Mouse (Mus musculus): ENCODE data around the gene Spef2. TPM values are rescaled to one million over a fixed set of nuclear protein-coding genes. Genes with fewer than 3 reads are reported as not detected.
"Not testable (repeated sequence)": the region's sequence is repeated elsewhere in the genome, so short reads cannot be mapped to it uniquely, and the experiment has no call there.

Gene Spef2
- polyA plus RNA-seq, 1 experiment from 2014 or later = 4.3 TPM

GRCm38 (mm10) chr15:9580470-9581280 is 168.0 kb downstream of the Spef2 start:
- Histone ChIP-seq H3K9ac (no peak overlapping the region), H3K27me3 (no peaks in the 10 kb centered on the region), H3K4me1 (no peaks in the 10 kb centered on the region), H3K27ac (replicated peaks) (no peak overlapping the region), H3K4me2 (replicated peaks) (no peak overlapping the region), H3K36me3 (no peaks in the 10 kb centered on the region), H3K9me3 (replicated peaks) (no peaks in the 10 kb centered on the region), H3K4me3 (replicated peaks) (no peak overlapping the region)
- no peak for ATAC-seq (ENCODE audit: insufficient number of reproducible peaks, low FRiP score, low TSS enrichment, low read depth)
- 63% methylated on average over 11 of the region's 11 CpGs for WGBS

- H3K4me3 ChIP-seq (replicated peaks) = no peak overlapping the region
- no peaks in the 10 kb centered on the region for H3K27me3 ChIP-seq
- H3K27ac ChIP-seq (replicated peaks) = no peak overlapping the region
- no peaks in the 10 kb centered on the region for H3K36me3 ChIP-seq
- no peak for ATAC-seq (ENCODE audit: insufficient number of reproducible peaks, low FRiP score, low TSS enrichment, low read depth)
- H3K4me2 ChIP-seq (replicated peaks) = no peak overlapping the region
- no peaks in the 10 kb centered on the region for H3K4me1 ChIP-seq
- H3K9me3 ChIP-seq (replicated peaks) = no peaks in the 10 kb centered on the region
- H3K9ac ChIP-seq = no peak overlapping the region
- 72% methylated on average over 4 of the region's 4 CpGs for WGBS
Observed at GRCm38 (mm10) chr15:9577303-9577702, 171.4 kb downstream of the Spef2 start.

- Histone ChIP-seq H3K36me3 (no peaks in the 10 kb centered on the region), H3K4me1 (no peaks in the 10 kb centered on the region), H3K9me3 (replicated peaks) (no peaks in the 10 kb centered on the region), H3K27ac (replicated peaks) (no peak overlapping the region), H3K4me3 (replicated peaks) (no peak overlapping the region), H3K4me2 (replicated peaks) (no peak overlapping the region), H3K27me3 (no peaks in the 10 kb centered on the region), H3K9ac (no peak overlapping the region)
- no peak for ATAC-seq (ENCODE audit: insufficient number of reproducible peaks, low FRiP score, low TSS enrichment, low read depth)
- WGBS = 80% methylated on average over 5 of the region's 5 CpGs
Observed at GRCm38 (mm10) chr15:9574796-9575195, 173.9 kb downstream of the Spef2 start.

- no peaks in the 10 kb centered on the region for H3K36me3 ChIP-seq
- H3K9me3 ChIP-seq (replicated peaks) = no peaks in the 10 kb centered on the region
- H3K4me2 ChIP-seq (replicated peaks) = no peak overlapping the region
- H3K4me3 ChIP-seq (replicated peaks) = no peak overlapping the region
- H3K27me3 ChIP-seq = no peaks in the 10 kb centered on the region
- no peaks in the 10 kb centered on the region for H3K4me1 ChIP-seq
- 80% methylated on average over 4 of the region's 4 CpGs for WGBS
- no peak overlapping the region for H3K27ac ChIP-seq (replicated peaks)
- no peak overlapping the region for H3K9ac ChIP-seq
- no peak for ATAC-seq (ENCODE audit: insufficient number of reproducible peaks, low FRiP score, low TSS enrichment, low read depth)
Observed at GRCm38 (mm10) chr15:9573361-9573760, 175.3 kb downstream of the Spef2 start.

- H3K4me1 ChIP-seq = no peaks in the 10 kb centered on the region
- ATAC-seq (ENCODE audit: insufficient number of reproducible peaks, low FRiP score, low TSS enrichment, low read depth) = no peak
- WGBS = 80% methylated on average over 7 of the region's 7 CpGs
Observed at GRCm38 (mm10) chr15:9572664-9573063, 176.0 kb downstream of the Spef2 start.

GRCm38 (mm10) chr15:9571896-9572295 is 176.8 kb downstream of the Spef2 start:
- Histone ChIP-seq H3K4me3 (replicated peaks) (no peak overlapping the region), H3K9ac (no peak overlapping the region), H3K4me1 (no peaks in the 10 kb centered on the region), H3K27me3 (no peaks in the 10 kb centered on the region), H3K9me3 (replicated peaks) (no peaks in the 10 kb centered on the region), H3K36me3 (no peaks in the 10 kb centered on the region), H3K27ac (replicated peaks) (no peak overlapping the region), H3K4me2 (replicated peaks) (no peak overlapping the region)
- 81% methylated on average over 2 of the region's 2 CpGs for WGBS
- ATAC-seq (ENCODE audit: insufficient number of reproducible peaks, low FRiP score, low TSS enrichment, low read depth) = no peak

More at GRCm38 (mm10) chr15:9572664-9573063, 176.0 kb downstream of the Spef2 start:
- no peaks in the 10 kb centered on the region for H3K9me3 ChIP-seq (replicated peaks)
- no peaks in the 10 kb centered on the region for H3K27me3 ChIP-seq
- no peaks in the 10 kb centered on the region for H3K36me3 ChIP-seq
- H3K27ac ChIP-seq (replicated peaks) = no peak overlapping the region
- no peak overlapping the region for H3K9ac ChIP-seq
- no peak overlapping the region for H3K4me2 ChIP-seq (replicated peaks)
- H3K4me3 ChIP-seq (replicated peaks) = no peak overlapping the region

GRCm38 (mm10) chr15:9567316-9567715 is 181.4 kb downstream of the Spef2 start:
- 83% methylated on average over 4 of the region's 4 CpGs for WGBS
- Histone ChIP-seq H3K27ac (replicated peaks) (no peak overlapping the region), H3K9me3 (replicated peaks) (no peaks in the 10 kb centered on the region), H3K4me1 (no peaks in the 10 kb centered on the region), H3K4me2 (replicated peaks) (no peak overlapping the region), H3K27me3 (no peaks in the 10 kb centered on the region), H3K36me3 (no peaks in the 10 kb centered on the region), H3K4me3 (replicated peaks) (no peak overlapping the region), H3K9ac (no peak overlapping the region)
- ATAC-seq (ENCODE audit: insufficient number of reproducible peaks, low FRiP score, low TSS enrichment, low read depth) = no peak

GRCm38 (mm10) chr15:9565396-9565795 is 183.3 kb downstream of the Spef2 start:
- ATAC-seq (ENCODE audit: insufficient number of reproducible peaks, low FRiP score, low TSS enrichment, low read depth) = no peak
- WGBS = 69% methylated on average over 6 of the region's 6 CpGs
- Histone ChIP-seq H3K4me2 (replicated peaks) (no peak overlapping the region), H3K27me3 (no peaks in the 10 kb centered on the region), H3K36me3 (no peaks in the 10 kb centered on the region), H3K27ac (replicated peaks) (no peak overlapping the region), H3K9ac (no peak overlapping the region), H3K4me3 (replicated peaks) (no peak overlapping the region), H3K9me3 (replicated peaks) (no peaks in the 10 kb centered on the region), H3K4me1 (no peaks in the 10 kb centered on the region)

GRCm38 (mm10) chr15:9564156-9564555 is 184.5 kb downstream of the Spef2 start:
- no peak overlapping the region for H3K4me3 ChIP-seq (replicated peaks)
- no peaks in the 10 kb centered on the region for H3K4me1 ChIP-seq
- WGBS = 77% methylated on average over 3 of the region's 3 CpGs
- H3K27me3 ChIP-seq = no peaks in the 10 kb centered on the region
- no peak overlapping the region for H3K4me2 ChIP-seq (replicated peaks)
- no peak overlapping the region for H3K27ac ChIP-seq (replicated peaks)
- no peak for ATAC-seq (ENCODE audit: insufficient number of reproducible peaks, low FRiP score, low TSS enrichment, low read depth)
- H3K9ac ChIP-seq = no peak overlapping the region
- H3K9me3 ChIP-seq (replicated peaks) = no peaks in the 10 kb centered on the region
- H3K36me3 ChIP-seq = no peaks in the 10 kb centered on the region

- H3K27me3 ChIP-seq; H3K4me3 ChIP-seq (replicated peaks); H3K27ac ChIP-seq (replicated peaks); H3K9ac ChIP-seq; H3K4me1 ChIP-seq; ATAC-seq (ENCODE audit: insufficient number of reproducible peaks, low FRiP score, low TSS enrichment, low read depth); H3K36me3 ChIP-seq; H3K4me2 ChIP-seq (replicated peaks); H3K9me3 ChIP-seq (replicated peaks): not testable (repeated sequence)
- 87% methylated on average over 15 of the region's 15 CpGs for WGBS
Observed at GRCm38 (mm10) chr15:9557264-9557663, 191.4 kb downstream of the Spef2 start.

- no peak overlapping the region for H3K4me2 ChIP-seq (replicated peaks)
- no peak overlapping the region for H3K9ac ChIP-seq
- no peaks in the 10 kb centered on the region for H3K4me1 ChIP-seq
- no peaks in the 10 kb centered on the region for H3K9me3 ChIP-seq (replicated peaks)
- H3K27me3 ChIP-seq = no peaks in the 10 kb centered on the region
- H3K4me3 ChIP-seq (replicated peaks) = no peak overlapping the region
- H3K27ac ChIP-seq (replicated peaks) = no peak overlapping the region
- H3K36me3 ChIP-seq = no peaks in the 10 kb centered on the region
- 87% methylated on average over 2 of the region's 2 CpGs for WGBS
- ATAC-seq (ENCODE audit: insufficient number of reproducible peaks, low FRiP score, low TSS enrichment, low read depth) = no peak
Observed at GRCm38 (mm10) chr15:9548951-9549350, 199.7 kb downstream of the Spef2 start.

- ATAC-seq (ENCODE audit: insufficient number of reproducible peaks, low FRiP score, low TSS enrichment, low read depth) = no peak
- 85% methylated on average over 1 of the region's 1 CpGs for WGBS
- H3K9me3 ChIP-seq (replicated peaks) = no peaks in the 10 kb centered on the region
- no peak overlapping the region for H3K27ac ChIP-seq (replicated peaks)
- no peaks in the 10 kb centered on the region for H3K4me1 ChIP-seq
- H3K9ac ChIP-seq = no peak overlapping the region
- no peaks in the 10 kb centered on the region for H3K36me3 ChIP-seq
- no peak overlapping the region for H3K4me3 ChIP-seq (replicated peaks)
- H3K4me2 ChIP-seq (replicated peaks) = no peak overlapping the region
- H3K27me3 ChIP-seq = no peaks in the 10 kb centered on the region
Observed at GRCm38 (mm10) chr15:9535200-9535599, 213.5 kb downstream of the Spef2 start.
